Mouse (Mus musculus): ENCODE measurements at regions not wholly inside any gene's neighbourhood (a gene's known extent, or its start where the extent isn't known, plus 50 kb on each side); places are given as distances from the start of the nearest gene placed in this dataset.

GRCm38 (mm10) chr1:161704527-161704926 is 83.8 kb downstream of the Fasl start:
- no peak for TF ChIP-seq ZKSCAN1 (IDR thresholded peaks at IDR 0.05; ENCODE audit: low read depth, low read length)
- no peak for TF ChIP-seq NRF1 (IDR thresholded peaks at IDR 0.05; ENCODE audit: insufficient read depth, low read depth, low read length, poor library complexity, severe bottlenecking)
- no peak for TF ChIP-seq CTCF (IDR thresholded peaks at IDR 0.05 in 2 of 3, conservative IDR thresholded peaks at IDR 0.05 in 1 of 3; ENCODE audit: control insufficient read depth in 1 of 3, insufficient read depth in 1 of 3, low read depth in 2 of 3, low read length in 3 of 3, poor library complexity in 1 of 3, severe bottlenecking in 1 of 3)
- no peak for TF ChIP-seq EP300 (IDR thresholded peaks at IDR 0.05; ENCODE audit: low read depth in 1 of 2, low read length in 2 of 2)
- no peak for TF ChIP-seq CHD1 (IDR thresholded peaks at IDR 0.05; ENCODE audit: low read depth, low read length)
- TF ChIP-seq POLR2A (IDR thresholded peaks at IDR 0.05; ENCODE audit: control insufficient read depth in 1 of 2, insufficient read depth in 1 of 2, low read depth in 1 of 2, low read length in 2 of 2, poor library complexity in 1 of 2): no peak
- TF ChIP-seq ZMIZ1 (IDR thresholded peaks at IDR 0.05; ENCODE audit: low read depth, low read length): no peak
- no peak for TF ChIP-seq MAFK (IDR thresholded peaks at IDR 0.05; ENCODE audit: borderline replicate concordance, low read depth, low read length)

Data from MEL (cell line).